Mouse (Mus musculus) gastrocnemius, postnatal 14 days (tissue): Measurements from ENCODE around the gene Abcb11. TPM values are rescaled to one million over a fixed set of nuclear protein-coding genes. Genes with fewer than 3 reads are reported as not detected.
"Not testable (repeated sequence)": the region's sequence is repeated elsewhere in the genome, so short reads cannot be mapped to it uniquely, and the experiment has no call there.

Source experiments
- DNase-seq: peaks from one replicate; pipeline ENCODE4 v3.0.0; 2021; ENCODE audit warnings: mixed read lengths
- intact Hi-C: fragments of 180-260 bp; cut with DNase I; formaldehyde crosslinking; loops from one replicate; pipeline ENCODE4 v1.15.1; 2025; ENCODE audit warnings: low total_unique reads
- long read RNA-seq, 2 experiments: library from polyadenylated mRNA; stranded (forward); transcript quantifications; one replicate each; pipeline ENCODE4 v2.0.0; 2021
- total RNA-seq, 2 experiments: library from RNA; stranded (reverse); gene quantifications; 2 replicates each; pipeline ENCODE4 v1.2.3; 2021

Abcb11 gene
- total RNA-seq = not detected
- long read RNA-seq, experiment 1 = 0 reads
- long read RNA-seq, experiment 2 = 0 reads

GRCm38 (mm10) chr2:69342496-69343221, at the start of gene Abcb11:
Gene Abcb11, minus strand, starts transcription at chr2:69342616.
- intact Hi-C loops = no loop called here
- DNase-seq = no peak

DNA sequence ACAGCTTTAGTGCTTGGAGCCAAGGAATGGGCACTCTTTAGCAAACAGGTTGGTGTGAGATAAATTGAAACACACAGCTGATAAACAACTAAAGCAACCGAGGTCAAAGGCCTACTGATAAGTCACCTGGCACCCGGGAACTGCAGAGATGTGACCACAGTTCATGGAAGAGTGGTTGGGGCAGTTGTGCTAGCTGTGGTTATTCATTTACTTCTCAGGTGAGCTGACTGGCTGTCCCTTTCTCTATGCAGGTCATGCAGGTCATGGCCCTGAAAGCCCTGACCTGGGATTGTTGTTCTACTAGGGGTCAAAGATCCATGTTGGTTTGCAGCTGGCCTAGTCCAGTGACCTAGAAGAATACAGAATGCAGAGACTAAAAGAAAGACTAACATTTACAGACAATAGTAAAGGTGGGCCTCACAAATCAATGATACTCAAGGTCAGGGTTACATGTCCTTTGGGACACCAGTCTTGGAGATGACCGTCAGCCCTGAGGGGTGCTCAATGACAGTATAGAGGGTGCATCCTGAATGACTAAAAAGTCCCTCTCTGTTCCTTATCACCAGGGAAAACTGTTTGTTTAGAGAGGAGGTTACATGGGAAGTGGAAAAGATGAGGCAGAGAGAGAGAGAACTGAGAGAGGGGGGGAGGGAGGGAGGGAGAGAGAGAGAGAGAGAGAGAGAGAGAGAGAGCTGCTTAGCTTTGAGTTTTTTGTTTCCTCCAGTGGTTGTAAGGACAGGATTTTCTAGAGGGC, 43.9 kb upstream of the Abcb11 start:
- no peak for DNase-seq
- intact Hi-C loops = no loop called here

DNA sequence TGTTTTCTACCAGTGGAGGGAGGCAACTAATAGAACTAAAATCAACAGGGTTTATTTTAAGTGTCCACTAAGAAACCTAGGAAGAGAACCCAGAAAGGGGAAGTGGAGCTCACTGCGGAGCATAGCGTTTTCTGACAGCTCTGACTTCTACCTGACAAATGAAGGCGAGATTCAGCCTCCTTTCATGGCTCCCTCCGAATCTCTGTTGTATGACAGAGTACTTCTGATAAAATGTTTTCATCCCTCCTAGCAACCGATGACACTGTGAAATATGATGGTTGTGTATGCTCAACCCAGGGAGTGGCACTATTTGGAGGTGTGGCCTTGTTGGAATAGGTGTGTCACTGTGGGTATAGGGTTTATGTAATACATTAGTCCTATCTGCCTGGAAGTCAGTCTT, 40.4 kb upstream of the Abcb11 start:
- intact Hi-C loops = no loop called here
- no peak for DNase-seq

- no peak for DNase-seq
- intact Hi-C loops = no loop called here
These were observed 39.3 kb upstream of the Abcb11 start for GRCm38 (mm10) chr2:69381740-69382139.

DNA sequence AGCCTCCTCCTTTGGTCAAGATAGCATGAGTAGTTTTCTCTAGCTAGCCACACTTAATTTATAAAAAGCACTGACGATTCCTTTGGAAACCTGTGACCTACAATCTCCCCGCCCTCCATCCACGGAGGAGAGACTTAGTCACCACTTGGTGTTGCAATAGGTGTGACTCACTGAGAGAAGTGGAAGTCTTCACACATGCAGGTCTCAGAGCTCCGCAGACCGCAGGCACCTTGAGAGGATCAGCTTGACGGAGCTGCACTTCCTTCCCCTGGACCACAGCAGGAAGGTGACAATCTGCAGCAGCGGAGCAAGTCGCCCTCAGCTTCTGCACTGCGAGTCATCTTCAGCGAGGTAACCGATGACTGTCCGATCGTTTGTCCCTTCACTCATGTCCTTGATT, 37.9 kb upstream of the Abcb11 start, which contains the start of gene Dhrs9:
Gene Dhrs9, plus strand, starts transcription at position 165 of the 400 bp plus-strand sequence.
- no peak for DNase-seq
- intact Hi-C loops = no loop called here

GRCm38 (mm10) chr2:69379801-69380200, 37.4 kb upstream of the Abcb11 start:
- no peak for DNase-seq
- intact Hi-C loops = no loop called here

DNA sequence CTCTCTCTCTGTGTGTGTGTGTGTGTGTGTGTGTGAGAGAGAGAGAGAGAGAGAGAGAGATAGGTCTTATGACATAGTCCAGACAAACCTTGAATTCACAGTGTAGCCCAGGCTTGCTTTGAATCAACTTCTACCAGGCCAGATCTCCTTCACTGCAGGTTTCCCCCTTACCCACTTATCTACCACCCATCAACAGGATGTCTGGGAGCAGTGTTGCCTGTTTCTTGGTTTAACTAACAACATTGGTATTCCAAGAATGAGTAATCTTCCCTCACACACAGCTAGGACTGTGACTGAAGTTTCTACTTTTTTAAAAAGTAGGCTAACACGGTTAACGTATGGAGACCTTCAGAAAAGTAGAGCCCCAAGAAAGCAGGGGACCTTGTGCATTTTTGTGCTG, 34.4 kb upstream of the Abcb11 start:
- DNase-seq = no peak
- intact Hi-C loops = no loop called here

- intact Hi-C loops = no loop called here
- DNase-seq = no peak
These were observed 22.9 kb upstream of the Abcb11 start for GRCm38 (mm10) chr2:69365275-69365674.

DNA sequence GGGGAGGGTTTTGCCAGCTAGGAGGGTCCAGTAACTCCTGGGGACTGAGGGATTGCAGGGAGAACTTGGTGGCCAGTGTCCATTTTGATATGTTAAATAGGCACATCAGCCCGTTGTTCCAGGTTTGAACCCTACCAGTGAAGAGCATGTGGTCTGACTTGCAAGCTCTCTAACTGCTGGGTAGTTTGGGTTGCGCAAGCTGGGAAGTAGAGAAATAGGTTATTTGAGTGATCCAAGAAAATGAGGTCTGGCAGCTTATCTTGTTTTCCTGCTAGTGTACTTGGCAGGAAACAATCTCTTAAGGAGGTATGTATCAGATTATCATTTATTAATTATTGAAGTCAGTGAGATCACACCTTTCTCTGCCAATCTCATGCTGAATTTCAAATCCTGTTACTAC, 22.4 kb upstream of the Abcb11 start:
- intact Hi-C loops = no loop called here
- DNase-seq = no peak

DNA sequence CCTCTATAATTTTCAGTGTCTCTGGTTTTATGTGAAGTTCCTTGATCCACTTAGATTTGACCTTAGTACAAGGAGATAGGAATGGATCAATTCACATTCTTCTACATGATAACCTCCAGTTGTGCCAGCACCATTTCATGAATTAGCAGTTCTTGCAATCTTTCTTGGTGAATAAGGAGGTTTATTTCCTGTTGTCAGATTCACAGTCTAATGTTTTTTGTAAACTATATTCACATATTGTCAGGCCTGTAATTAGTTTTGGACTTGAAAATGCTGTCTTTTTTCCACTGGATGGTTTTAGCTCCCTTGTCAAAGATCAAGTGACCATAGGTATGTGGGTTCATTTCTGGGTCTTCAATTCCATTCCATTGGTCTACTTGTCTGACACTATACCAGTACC, 13.0 kb upstream of the Abcb11 start:
- intact Hi-C loops, DNase-seq: not testable (repeated sequence)

DNA sequence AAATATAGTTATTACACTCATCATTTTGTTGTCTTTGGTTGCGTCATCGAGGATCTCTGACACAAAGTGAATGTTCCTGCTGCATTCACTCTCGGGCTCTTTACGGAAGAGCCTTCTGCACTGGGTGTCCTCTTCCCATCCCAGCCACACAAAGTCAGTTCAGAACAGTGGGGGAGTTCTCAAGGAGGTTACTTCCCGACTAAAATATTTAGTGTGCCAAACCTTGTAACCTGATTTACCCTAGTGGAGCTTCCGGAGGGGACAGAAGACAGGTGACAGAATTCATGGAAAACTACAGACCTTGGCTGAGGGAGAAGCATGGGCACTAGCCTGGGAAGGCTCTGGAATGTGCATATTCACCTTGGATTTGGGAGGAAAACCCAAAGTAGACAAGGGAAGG, 910 bp downstream of the Abcb11 start:
- DNase-seq = no peak
- intact Hi-C loops = no loop called here

GRCm38 (mm10) chr2:69331523-69331922, 10.9 kb downstream of the Abcb11 start:
- DNase-seq, intact Hi-C loops: not testable (repeated sequence)

- intact Hi-C loops = no loop called here
- DNase-seq = no peak
These were observed 13.8 kb downstream of the Abcb11 start for GRCm38 (mm10) chr2:69328509-69329163.

- intact Hi-C loops = no loop called here
- DNase-seq = no peak
These were observed 17.3 kb downstream of the Abcb11 start for GRCm38 (mm10) chr2:69324881-69325660.

DNA sequence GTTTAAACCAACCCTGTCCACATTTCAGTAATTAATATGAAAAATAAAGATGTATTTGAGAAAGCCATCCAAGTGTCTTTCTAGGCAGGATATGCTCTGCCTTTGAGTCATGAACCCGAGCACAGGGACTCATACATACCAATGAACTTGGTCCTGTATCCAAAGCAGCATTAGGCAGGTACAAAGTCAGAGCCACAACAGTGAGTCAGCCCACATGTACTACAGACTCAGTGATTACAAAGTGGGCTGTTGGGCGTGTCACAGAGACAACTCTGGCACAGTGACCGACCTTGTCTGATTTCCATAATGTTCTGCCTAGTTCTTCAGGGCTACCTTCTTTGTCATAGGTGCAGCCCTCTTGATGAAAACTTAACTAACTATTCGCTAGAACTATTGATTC, 19.4 kb downstream of the Abcb11 start:
- intact Hi-C loops = no loop called here

DNA sequence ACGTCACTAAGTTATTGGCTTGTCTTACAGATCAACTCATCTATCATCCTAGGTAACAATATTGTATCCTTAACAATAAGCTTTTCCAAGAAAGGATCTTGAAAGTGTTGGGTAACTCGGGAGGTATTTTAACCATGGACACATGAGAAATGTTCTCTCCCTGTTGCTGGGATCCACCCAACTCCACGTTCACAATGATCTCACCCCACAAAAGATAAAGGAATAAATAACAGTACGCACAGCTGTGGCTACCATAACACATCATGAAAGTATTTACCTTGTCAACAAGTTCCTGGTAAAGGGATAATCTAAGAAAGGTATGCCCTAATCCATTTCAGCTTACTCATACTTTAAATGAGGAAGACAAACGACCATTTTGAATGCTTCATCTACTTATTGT, 21.0 kb downstream of the Abcb11 start:
- DNase-seq = no peak
- intact Hi-C loops = no loop called here

More for the DNA sequence above, 19.4 kb downstream of the Abcb11 start:
- DNase-seq = no peak

DNA sequence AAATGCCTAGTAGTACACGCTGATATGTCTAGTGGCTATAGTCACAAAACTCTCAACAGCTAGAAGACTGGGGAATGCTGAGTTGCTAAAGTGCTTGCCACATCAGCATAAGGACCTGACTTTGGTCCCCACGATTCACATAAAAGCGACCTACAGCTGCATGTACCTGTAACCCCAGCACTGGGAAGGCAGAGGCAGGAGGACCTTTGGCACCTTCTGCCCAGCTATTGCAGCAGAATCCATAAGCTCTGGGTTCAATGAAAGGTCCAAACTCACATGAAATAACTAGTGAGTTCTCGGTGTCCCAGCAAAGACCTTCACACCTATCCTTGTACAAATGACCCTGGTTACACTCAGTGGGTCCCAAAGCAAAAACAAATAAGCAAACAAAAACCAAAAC, 31.1 kb downstream of the Abcb11 start:
- intact Hi-C loops = no loop called here

GRCm38 (mm10) chr2:69308136-69308535, 34.3 kb downstream of the Abcb11 start:
- intact Hi-C loops = no loop called here
- no peak for DNase-seq

More for the DNA sequence above, 31.1 kb downstream of the Abcb11 start:
- no peak for DNase-seq

- intact Hi-C loops, DNase-seq: not testable (repeated sequence)
These were observed 41.8 kb downstream of the Abcb11 start for GRCm38 (mm10) chr2:69300568-69300967.

- intact Hi-C loops = no loop called here
- DNase-seq = no peak
These were observed 47.9 kb downstream of the Abcb11 start for GRCm38 (mm10) chr2:69294508-69294907.
